Mouse (Mus musculus) olfactory bulb, adult 2 months (tissue): ENCODE measurements at regions not wholly inside any gene's neighbourhood (a gene's known extent, or its start where the extent isn't known, plus 50 kb on each side); places are given as distances from the start of the nearest gene placed in this dataset.

Experiments
- CTCF ChIP-seq: fragments of 200-500 bp; IDR thresholded peaks from 2 replicates; pipeline ENCODE4 v1.5.1; 2012; ENCODE audit warnings: low read depth, mild to moderate bottlenecking, low read length, moderate library complexity; ENCODE audit not compliant: insufficient read depth
- POLR2A ChIP-seq: fragments of 200-500 bp; IDR thresholded peaks from 2 replicates; pipeline ENCODE4 v1.6.1; 2012; ENCODE audit warnings: mild to moderate bottlenecking, low read depth, low read length, moderate library complexity; ENCODE audit not compliant: insufficient read depth

DNA sequence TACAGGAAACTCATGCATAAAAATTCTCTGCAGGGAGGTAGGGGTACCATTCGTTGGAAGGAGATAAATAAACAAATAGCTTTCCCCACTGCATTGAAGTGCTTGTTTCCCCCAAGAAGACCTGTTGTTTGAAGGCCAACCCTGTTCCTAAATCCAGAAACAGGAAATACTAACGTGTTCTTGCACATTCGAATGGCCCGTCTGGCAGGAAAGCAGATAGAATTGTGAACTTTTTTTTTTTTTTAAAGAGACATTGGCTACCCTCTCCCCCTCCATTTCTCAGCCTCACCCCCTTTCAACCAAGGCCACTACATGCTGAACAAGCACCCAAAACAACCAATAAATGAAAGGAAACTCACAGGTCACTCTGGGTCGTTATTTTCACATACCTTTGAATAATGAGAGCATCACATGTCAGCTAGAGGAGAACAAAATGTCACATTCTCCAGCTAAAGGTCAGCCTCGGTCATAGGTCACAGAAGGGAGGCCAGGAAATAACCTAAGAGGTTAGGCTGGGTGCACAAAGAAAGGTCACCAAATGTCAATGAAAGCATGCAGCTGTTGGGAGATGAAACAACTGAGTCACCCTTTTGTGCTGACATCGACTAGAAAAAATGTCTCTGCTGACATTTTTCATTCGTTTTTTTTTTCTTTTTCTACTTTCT lies 250.8 kb upstream of the Usp25 start:
- TF ChIP-seq CTCF (no peak), POLR2A (no peak)
